Mouse (Mus musculus): ENCODE measurements at regions not wholly inside any gene's neighbourhood (a gene's known extent, or its start where the extent isn't known, plus 50 kb on each side); places are given as distances from the start of the nearest gene placed in this dataset.

GRCm38 (mm10) chr8:90762390-90762789 lies 54.8 kb downstream of the Gm19935 start:
- DNase-seq (ENCODE audit: low read depth) = no peak

DNA sequence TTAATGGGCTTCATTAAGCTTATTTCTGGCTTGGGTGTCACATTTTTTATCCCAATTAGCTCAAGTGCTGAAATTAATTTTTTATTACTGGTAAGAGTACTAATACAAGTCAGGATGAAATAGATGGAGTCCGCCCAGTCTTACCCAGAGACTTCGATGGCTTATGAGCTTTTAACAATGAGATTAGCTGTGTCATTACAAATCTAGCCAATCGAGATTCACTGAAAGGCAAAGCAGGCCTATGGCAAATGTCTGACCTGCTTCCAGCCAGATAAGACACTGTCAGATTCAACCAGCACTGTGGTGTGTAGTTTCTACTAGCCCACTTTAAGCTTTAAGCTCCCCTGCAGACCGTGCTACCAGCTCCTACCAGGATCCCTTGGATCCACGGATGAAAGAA lies 55.2 kb downstream of the Gm19935 start:
- no peak for DNase-seq (ENCODE audit: low read depth)

DNA sequence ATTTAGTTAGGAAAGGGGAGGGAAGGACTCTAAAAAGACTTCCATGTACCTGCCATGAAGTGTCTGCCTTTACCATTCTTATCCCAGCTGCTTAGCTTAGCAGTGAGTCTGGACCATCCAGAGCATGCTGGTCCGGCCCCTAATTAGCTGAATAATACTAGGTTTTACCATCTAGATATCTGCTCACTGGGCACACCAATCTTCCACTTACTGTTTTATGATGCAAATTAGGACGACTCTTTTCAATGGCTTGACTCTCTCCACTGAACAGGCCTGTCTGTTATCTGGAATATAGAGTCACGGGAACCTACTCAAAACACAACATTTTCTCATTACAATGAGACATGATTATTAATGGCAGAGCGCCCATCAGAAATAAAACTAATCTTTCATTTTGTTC lies 55.7 kb downstream of the Gm19935 start:
- no peak for DNase-seq (ENCODE audit: low read depth)

- no peak for DNase-seq (ENCODE audit: low read depth)
Measured at GRCm38 (mm10) chr8:90759531-90759930, 57.7 kb downstream of the Gm19935 start.

- no peak for DNase-seq (ENCODE audit: low read depth)
Measured at GRCm38 (mm10) chr8:90755020-90755419, 62.2 kb downstream of the Gm19935 start.

DNA sequence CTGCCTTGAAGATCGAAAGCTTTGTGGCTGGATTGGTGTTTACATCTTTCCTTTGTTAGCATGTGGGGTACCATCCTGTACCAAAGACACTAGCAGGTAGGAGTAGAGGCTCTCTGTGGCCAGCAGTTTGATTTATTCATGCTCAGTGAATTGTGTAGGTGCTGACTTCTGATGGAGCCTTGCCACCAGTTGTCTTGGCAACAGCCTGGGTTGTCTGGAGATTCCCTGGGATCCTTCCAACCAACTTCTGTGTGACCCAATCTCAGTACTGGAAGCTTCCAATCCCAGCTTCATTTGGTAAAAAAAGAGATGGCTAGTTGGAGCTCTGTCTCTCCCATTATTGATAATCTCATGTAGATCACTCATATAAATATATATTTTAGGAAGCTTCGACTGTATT lies 73.6 kb downstream of the Gm19935 start:
- no peak for DNase-seq (ENCODE audit: low read depth)

DNA sequence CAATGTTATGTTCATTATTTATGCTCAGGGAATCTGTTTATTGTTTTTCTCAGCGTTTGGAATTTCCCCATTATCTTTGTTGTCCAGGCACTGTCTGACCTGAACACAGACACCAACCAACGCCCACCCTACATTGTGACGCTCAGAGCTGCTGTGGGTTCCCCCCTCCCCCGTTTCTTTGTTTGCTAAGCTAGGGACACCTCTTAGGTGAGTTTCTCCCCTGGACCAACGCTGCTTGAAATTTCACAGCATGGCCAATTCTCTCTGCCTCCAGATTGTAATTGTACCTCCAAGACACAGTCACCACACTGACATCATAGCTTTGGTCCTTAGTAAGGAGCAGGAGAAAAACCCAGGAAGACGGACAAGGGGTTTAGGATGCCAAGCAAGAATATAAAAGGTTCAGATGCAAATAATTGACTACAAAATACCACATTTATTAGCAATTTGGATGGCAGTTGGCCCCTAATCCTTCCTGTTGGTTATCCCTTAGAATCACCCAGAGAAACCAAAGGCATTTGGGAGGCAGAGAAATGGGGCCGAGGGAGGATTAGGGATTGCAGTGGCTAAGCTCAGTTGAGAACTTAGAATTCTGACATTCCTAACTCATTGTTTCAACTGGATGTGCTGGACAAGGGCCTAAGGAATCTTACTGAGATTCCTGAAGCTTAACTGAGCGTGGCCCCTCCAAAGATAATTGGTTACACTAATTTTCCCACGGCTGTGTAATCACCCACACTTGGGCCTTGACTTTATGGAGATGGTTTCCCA lies 76.0 kb downstream of the Gm19935 start:
- no peak for DNase-seq (ENCODE audit: low read depth)

DNA sequence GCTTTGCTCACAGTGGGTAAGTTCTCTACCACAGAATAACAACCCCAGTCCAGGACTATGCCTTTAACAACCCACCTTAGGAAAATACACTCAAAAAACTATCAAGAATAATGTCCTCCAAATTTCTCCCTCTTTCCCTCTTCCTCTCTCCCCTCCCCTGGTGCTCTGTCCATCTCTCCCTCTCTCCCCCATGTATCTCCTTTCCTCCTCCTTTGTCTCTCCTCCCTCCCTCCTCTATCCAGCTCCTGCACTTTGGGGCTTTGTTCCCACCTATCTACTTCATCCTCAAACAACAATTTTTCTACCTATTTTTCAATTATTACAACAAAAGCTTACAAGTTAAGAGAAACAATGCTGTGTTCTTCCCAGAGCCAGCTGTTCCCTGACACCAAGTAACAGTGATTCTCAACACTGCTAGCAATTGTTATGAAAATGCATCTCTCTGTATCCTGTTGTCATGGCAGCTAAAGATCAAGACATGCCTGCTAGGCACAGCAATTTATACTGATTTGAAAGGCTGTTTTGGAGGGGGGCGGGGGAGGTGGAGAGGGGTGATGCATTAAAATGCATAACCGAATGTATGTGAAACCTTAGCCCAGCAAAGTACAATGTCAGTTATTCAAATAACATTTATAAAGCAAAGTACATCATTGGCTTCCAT lies 76.8 kb downstream of the Gm19935 start:
- no peak for DNase-seq (ENCODE audit: low read depth)

DNA sequence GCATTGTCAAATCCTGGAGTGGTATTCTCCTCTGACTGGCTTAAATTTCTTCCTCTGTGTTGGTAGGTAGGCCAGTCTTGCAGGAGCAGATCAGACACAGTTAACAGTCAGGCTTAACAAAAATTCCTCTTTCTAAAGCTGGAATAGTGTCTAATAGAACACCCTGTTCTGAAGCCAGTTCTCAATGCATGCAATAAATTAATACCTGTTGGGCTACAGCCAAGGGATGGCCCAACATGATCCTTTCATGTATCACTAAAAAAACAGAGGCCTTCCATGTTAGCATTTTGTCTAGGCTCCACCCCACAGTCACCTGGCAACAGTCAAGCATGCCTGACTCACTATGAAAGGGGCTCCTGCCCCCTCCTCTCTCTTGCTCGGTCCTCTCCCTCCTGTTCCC lies 89.2 kb downstream of the Gm19935 start:
- no peak for DNase-seq (ENCODE audit: low read depth)

GRCm38 (mm10) chr8:90725188-90725587 lies 92.0 kb downstream of the Gm19935 start:
- no peak for DNase-seq (ENCODE audit: low read depth)

DNA sequence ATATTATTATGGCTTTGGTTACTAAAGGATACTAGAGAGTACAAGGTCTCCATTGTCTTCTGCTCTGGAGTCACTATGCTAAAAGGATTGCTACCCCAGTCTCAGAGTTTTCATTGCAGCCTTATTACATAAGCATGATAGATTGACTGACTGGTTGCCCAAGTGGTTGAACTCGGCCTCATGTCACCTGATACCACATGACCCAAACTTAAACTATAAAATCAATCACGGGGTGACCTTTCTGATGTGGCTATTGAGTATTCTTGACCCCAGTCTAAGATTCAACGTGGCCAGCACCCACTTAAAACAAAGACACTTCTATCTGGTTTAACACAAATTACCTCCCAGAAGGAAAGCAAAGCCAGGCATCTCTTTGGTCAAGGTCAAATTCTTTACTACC lies 100.8 kb downstream of the Gm19935 start:
- DNase-seq (ENCODE audit: low read depth) = no peak

- peak; percentile 42 for DNase-seq (ENCODE audit: low read depth)
Measured at GRCm38 (mm10) chr8:90708524-90708923, 108.7 kb downstream of the Gm19935 start.

- no peak for DNase-seq (ENCODE audit: low read depth)
Measured at GRCm38 (mm10) chr8:90692516-90692915, 124.7 kb downstream of the Gm19935 start.

DNA sequence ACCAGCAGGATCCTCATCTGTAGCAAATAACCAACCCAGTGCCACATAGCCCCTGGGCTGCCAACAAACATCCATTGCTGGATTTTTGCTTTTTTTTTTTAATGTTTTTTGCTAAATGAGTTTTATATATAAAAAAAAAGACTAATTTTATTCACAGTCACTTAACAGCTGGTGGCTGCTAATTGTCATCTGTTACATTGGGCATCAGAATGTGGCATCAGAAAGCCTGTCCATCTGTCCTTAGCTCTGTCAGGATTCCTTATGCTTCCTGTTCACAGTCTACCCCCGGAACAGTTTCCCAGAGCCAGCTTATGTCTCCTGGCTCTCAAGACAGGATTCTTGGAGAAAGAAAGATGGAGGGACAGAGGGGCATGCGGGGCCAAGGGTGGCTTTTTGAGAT lies 132.1 kb downstream of the Gm19935 start:
- no peak for DNase-seq (ENCODE audit: low read depth)

- DNase-seq (ENCODE audit: low read depth) = no peak
Measured at GRCm38 (mm10) chr8:90670471-90671057, 146.6 kb downstream of the Gm19935 start.

- DNase-seq (ENCODE audit: low read depth) = no peak
Measured at GRCm38 (mm10) chr8:90669396-90669795, 147.8 kb downstream of the Gm19935 start.

DNA sequence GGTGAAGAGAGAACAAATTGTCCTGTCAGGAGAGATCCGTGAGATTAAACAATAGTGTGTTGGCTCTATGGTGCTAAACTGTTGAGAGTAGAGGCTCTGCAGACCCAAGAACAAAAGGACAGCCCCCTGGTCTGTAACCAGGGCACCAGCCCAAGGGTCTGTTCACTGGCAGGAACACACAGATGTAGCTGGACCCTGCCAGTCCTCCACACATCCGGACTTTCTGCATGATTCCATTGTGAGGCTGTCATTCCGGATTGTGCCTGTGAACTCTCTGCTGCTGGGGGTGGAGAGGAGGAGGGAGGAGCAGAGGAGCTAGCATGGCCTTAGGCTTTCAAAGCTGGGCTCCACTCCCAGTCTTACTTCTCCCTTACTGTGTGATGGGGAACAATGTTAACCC lies 158.1 kb downstream of the Gm19935 start:
- no peak for DNase-seq (ENCODE audit: low read depth)

GRCm38 (mm10) chr8:90657641-90658051 lies 159.5 kb downstream of the Gm19935 start:
- no peak for DNase-seq (ENCODE audit: low read depth)

GRCm38 (mm10) chr8:90657116-90657515 lies 160.1 kb downstream of the Gm19935 start:
- DNase-seq (ENCODE audit: low read depth) = no peak

- no peak for DNase-seq (ENCODE audit: low read depth)
Measured at GRCm38 (mm10) chr8:90656436-90657090, 160.6 kb downstream of the Gm19935 start.

DNA sequence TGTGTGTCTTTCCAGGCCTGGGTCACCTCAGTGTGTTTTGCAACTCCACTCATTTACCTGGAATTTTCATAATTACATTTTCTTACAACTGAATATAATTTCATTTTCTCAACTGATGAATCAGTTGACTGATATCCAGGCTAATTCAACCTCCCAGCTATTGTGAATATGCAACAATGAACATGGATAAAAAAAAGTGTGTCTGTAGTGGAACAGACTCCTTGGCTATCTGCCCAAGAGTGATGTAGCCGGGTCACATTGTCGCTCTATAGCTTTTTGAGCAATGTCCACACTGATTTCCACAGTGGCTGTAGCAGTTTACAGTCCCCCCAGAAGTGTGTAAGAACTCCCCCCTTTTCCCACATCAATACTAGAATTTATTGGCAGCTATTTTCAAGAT lies 162.4 kb downstream of the Gm19935 start:
- no peak for DNase-seq (ENCODE audit: low read depth)

- DNase-seq (ENCODE audit: low read depth) = no peak
Measured at GRCm38 (mm10) chr8:90642392-90642791, 174.8 kb downstream of the Gm19935 start.

DNA sequence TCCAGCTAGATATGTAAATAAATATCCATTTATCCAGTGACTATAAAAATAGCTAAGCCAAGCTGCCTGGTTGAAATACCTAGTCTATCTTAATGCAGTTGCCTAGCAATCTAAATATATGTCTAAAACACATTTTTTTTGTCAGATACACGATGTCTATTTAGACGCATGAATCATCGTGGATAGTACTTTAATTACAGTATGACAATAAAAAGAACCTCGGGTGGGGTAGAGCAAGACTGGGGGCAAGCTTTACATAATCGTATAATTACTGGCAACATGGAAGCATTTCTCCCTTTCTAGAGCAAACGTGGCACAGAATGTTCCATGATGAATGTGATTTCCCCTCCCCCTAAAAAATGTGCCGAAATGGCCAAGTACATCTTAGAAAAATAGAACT lies 180.4 kb downstream of the Gm19935 start:
- DNase-seq (ENCODE audit: low read depth) = no peak
